Mouse (Mus musculus) lung, adult 2 months (tissue): ENCODE measurements around the gene Lat2.

Experiments used
- CTCF ChIP-seq: fragments of 200-500 bp; IDR thresholded peaks from 2 replicates; pipeline ENCODE4 v1.5.1; 2011; ENCODE audit warnings: mild to moderate bottlenecking, low read length, control low read depth; ENCODE audit not compliant: insufficient read depth
- POLR2A ChIP-seq: fragments of 200-500 bp; IDR thresholded peaks from 2 replicates; pipeline ENCODE4 v1.6.1; 2011; ENCODE audit warnings: low read depth, mild to moderate bottlenecking, control low read depth, low read length, borderline replicate concordance; ENCODE audit errors: extremely low read depth

- TF ChIP-seq POLR2A, result no peak
- no peak for TF ChIP-seq CTCF
Measured at GRCm38 (mm10) chr5:134613727-134614126, 1.1 kb downstream of the Lat2 start.
